ENCODE assay signal across 8 mouse cellular contexts in the genomic region with DNA sequence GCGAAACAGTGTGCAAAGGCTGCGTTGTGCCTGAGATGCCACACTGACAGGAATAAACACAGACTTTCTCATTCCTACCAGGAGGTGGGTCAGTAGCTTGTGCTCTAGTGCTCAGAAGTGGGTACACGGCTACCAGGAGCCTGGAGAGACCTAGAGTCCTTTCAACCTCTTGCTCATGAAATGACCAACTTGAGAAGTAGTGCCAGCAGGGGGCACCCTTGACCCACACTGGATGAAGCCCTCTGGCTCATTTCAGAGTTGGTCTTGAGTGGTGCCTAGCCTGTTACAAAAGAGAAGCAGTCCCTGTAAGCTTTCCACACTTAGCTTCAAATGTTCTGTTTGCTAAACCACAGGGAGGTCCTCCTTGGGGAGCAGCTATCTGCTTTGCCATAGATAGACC. TPM values are rescaled to one million over a fixed set of nuclear protein-coding genes. Genes with fewer than 3 reads are reported as not detected.
DNase-seq lines count a peak whose midpoint lies in the region; ATAC-seq lines count a peak whose summit lies in the region.

No protein-coding gene starts in this region.

- no peaks in the 10 kb centered on the region for H3K27me3 ChIP-seq in intestine, embryonic 14.5 days (replicated peaks; ENCODE audit: control insufficient read depth, insufficient read depth, low read length)
- no peaks in the 10 kb centered on the region for H3K27me3 ChIP-seq in intestine, embryonic 16.5 days (replicated peaks; ENCODE audit: control insufficient read depth, insufficient read depth, low read length)
- H3K27me3 ChIP-seq in limb, embryonic 11.5 days (ENCODE audit: control insufficient read depth, insufficient read depth, low read length), result no peaks in the 10 kb centered on the region
- H3K27me3 ChIP-seq in neural tube, embryonic 12.5 days (replicated peaks), result no peaks in the 10 kb centered on the region

- H3K4me1 ChIP-seq in intestine, embryonic 14.5 days (replicated peaks; ENCODE audit: control insufficient read depth, insufficient read depth, low read length), result peaks cover 27% of the 10 kb centered on the region
- H3K4me1 ChIP-seq in intestine, embryonic 16.5 days (ENCODE audit: control insufficient read depth, insufficient read depth, low read length), result peaks cover 23% of the 10 kb centered on the region
- H3K4me1 ChIP-seq in limb, embryonic 11.5 days (ENCODE audit: control insufficient read depth, insufficient read depth, low read length), result peaks cover 11% of the 10 kb centered on the region; the same call in 1 of the 2 replicates
- peaks cover 8% of the 10 kb centered on the region for H3K4me1 ChIP-seq in neural tube, embryonic 12.5 days

- 46% methylated on average over 3 of the region's 3 CpGs for WGBS in intestine, embryonic 14.5 days
- WGBS in intestine, embryonic 16.5 days, result 48% methylated on average over 3 of the region's 3 CpGs
- 54% methylated on average over 3 of the region's 3 CpGs for WGBS in limb, embryonic 11.5 days
- WGBS in neural tube, embryonic 12.5 days, result 59% methylated on average over 3 of the region's 3 CpGs

- no peak overlapping the region for H3K4me2 ChIP-seq in intestine, embryonic 14.5 days (ENCODE audit: low read length)
- H3K4me2 ChIP-seq in intestine, embryonic 16.5 days (ENCODE audit: low read depth, low read length), result no peak overlapping the region
- H3K4me2 ChIP-seq in limb, embryonic 11.5 days (ENCODE audit: low read depth, severe bottlenecking), result no peak overlapping the region
- H3K4me2 ChIP-seq in neural tube, embryonic 12.5 days (replicated peaks), result no peak overlapping the region

- no peak overlapping the region for H3K9ac ChIP-seq in intestine, embryonic 14.5 days (ENCODE audit: low read length)
- H3K9ac ChIP-seq in intestine, embryonic 16.5 days (ENCODE audit: low read depth, low read length), result no peak overlapping the region
- H3K9ac ChIP-seq in limb, embryonic 11.5 days (ENCODE audit: low read length), result no peak overlapping the region
- no peak overlapping the region for H3K9ac ChIP-seq in neural tube, embryonic 12.5 days

- no peak for ATAC-seq in intestine, embryonic 14.5 days (replicated peaks; ENCODE audit: low FRiP score, low TSS enrichment, low read depth)
- ATAC-seq in intestine, embryonic 16.5 days, result no peak
- 0 out of 2 replicates have a peak, but pooled peaks have one; percentile 58 for ATAC-seq in common myeloid progenitor, adult 5-6 weeks (replicated peaks; ENCODE audit: low read depth, poor library complexity, severe bottlenecking)
- ATAC-seq in limb, embryonic 11.5 days (ENCODE audit: insufficient number of reproducible peaks, low FRiP score, low TSS enrichment, low read depth), result no peak
- ATAC-seq in neural tube, embryonic 12.5 days (ENCODE audit: low FRiP score, low read depth), result peak; percentile 43; the same call in 1 of the 2 replicates

- H3K36me3 ChIP-seq in intestine, embryonic 14.5 days (ENCODE audit: control insufficient read depth, insufficient read depth, low read length), result no peaks in the 10 kb centered on the region
- no peaks in the 10 kb centered on the region for H3K36me3 ChIP-seq in intestine, embryonic 16.5 days (ENCODE audit: control insufficient read depth, insufficient read depth, low read length)
- H3K36me3 ChIP-seq in limb, embryonic 11.5 days (ENCODE audit: control insufficient read depth, insufficient read depth, low read length), result no peaks in the 10 kb centered on the region
- H3K36me3 ChIP-seq in neural tube, embryonic 12.5 days, result no peaks in the 10 kb centered on the region

- H3K27ac ChIP-seq in intestine, embryonic 14.5 days (ENCODE audit: low read depth), result peak overlapping the region; percentile 73; the same call in 1 of the 2 replicates
- H3K27ac ChIP-seq in intestine, embryonic 16.5 days (ENCODE audit: low read length), result no peak overlapping the region
- H3K27ac ChIP-seq in limb, embryonic 11.5 days (replicated peaks; ENCODE audit: low read depth, low read length), result no peak overlapping the region
- no peak overlapping the region for H3K27ac ChIP-seq in neural tube, embryonic 12.5 days

- H3K4me3 ChIP-seq in intestine, embryonic 14.5 days (ENCODE audit: low read depth, low read length), result no peak overlapping the region
- H3K4me3 ChIP-seq in intestine, embryonic 16.5 days (ENCODE audit: low read length), result no peak overlapping the region
- H3K4me3 ChIP-seq in limb, embryonic 11.5 days (ENCODE audit: low read depth, low read length), result no peak overlapping the region
- H3K4me3 ChIP-seq in neural tube, embryonic 12.5 days, result no peak overlapping the region

- peak; percentile 95 for DNase-seq in intestine, embryonic 14.5 days (ENCODE audit: low spot score)
- DNase-seq in gastrocnemius, postnatal 4 days (ENCODE audit: low spot score in 2 of 2), result peak; percentile 50 to 84
- peak; percentile 80 for DNase-seq in kidney, adult 9 months
- DNase-seq in limb, embryonic 11.5 days (ENCODE audit: low spot score), result peak; percentile 93
- peak; percentile 42 for DNase-seq in thymus, postnatal 14 days

- H3K9me3 ChIP-seq in intestine, embryonic 14.5 days (ENCODE audit: control insufficient read depth, low read length), result no peaks in the 10 kb centered on the region
- no peaks in the 10 kb centered on the region for H3K9me3 ChIP-seq in intestine, embryonic 16.5 days (ENCODE audit: control insufficient read depth, low read length)
- no peaks in the 10 kb centered on the region for H3K9me3 ChIP-seq in limb, embryonic 11.5 days (ENCODE audit: control insufficient read depth, low read length)
- H3K9me3 ChIP-seq in neural tube, embryonic 12.5 days, result no peaks in the 10 kb centered on the region

RNA-seq across cellular contexts. Expression of a gene that starts 28.5 kb away (rescaled TPM):
- 10.4 and 10.8 TPM in 2 replicates for polyA plus RNA-seq in intestine, embryonic 14.5 days (2014; fragmentation: Nextera tagmentation; extraction: Ambion mirVana)
- polyA plus RNA-seq in intestine, embryonic 16.5 days (2015; fragmentation: Nextera tagmentation; extraction: Ambion mirVana), result 4.5 and 5.1 TPM in 2 replicates
- not detected in 2 replicates for total RNA-seq in common myeloid progenitor, adult 5-6 weeks (2017)
- total RNA-seq in gastrocnemius, postnatal 4 days (2021), result 1 to 10 TPM; 4.7 to 5.1 TPM
- polyA plus RNA-seq in limb, embryonic 11.5 days (2014; fragmentation: Nextera tagmentation; extraction: Ambion mirVana), result 1.1 and 1.3 TPM in 2 replicates
- polyA plus RNA-seq in neural tube, embryonic 12.5 days (2016; fragmentation: Nextera tagmentation; extraction: Ambion mirVana), result 0.64 and 0.70 TPM in 2 replicates

RNA-seq across cellular contexts. Expression of a gene that starts 46.7 kb away (rescaled TPM):
- 184 and 222 TPM in 2 replicates for polyA plus RNA-seq in intestine, embryonic 14.5 days (2014; fragmentation: Nextera tagmentation; extraction: Ambion mirVana)
- 117 and 122 TPM in 2 replicates for polyA plus RNA-seq in intestine, embryonic 16.5 days (2015; fragmentation: Nextera tagmentation; extraction: Ambion mirVana)
- total RNA-seq in common myeloid progenitor, adult 5-6 weeks (2017), result not detected in 2 replicates
- total RNA-seq in gastrocnemius, postnatal 4 days (2021), result 100 to 1,000 TPM; 110 to 127 TPM
- 37.0 and 39.8 TPM in 2 replicates for polyA plus RNA-seq in limb, embryonic 11.5 days (2014; fragmentation: Nextera tagmentation; extraction: Ambion mirVana)
- 19.1 and 23.3 TPM in 2 replicates for polyA plus RNA-seq in neural tube, embryonic 12.5 days (2016; fragmentation: Nextera tagmentation; extraction: Ambion mirVana)

Comparison
In these comparisons a context has a peak if more than half of its experiments do, and no peak if none do; other contexts are left out.
1. ATAC-seq: peak in common myeloid progenitor, adult 5-6 weeks (single experiment) and neural tube, embryonic 12.5 days (single experiment); none in intestine, embryonic 14.5 days (single experiment), intestine, embryonic 16.5 days (single experiment) and limb, embryonic 11.5 days (single experiment).
2. DNase-seq: peak in every context shown above with its lines; median percentile 95 in intestine, embryonic 14.5 days; 93 in limb, embryonic 11.5 days; 80 in kidney, adult 9 months; 67 in gastrocnemius, postnatal 4 days; 42 in thymus, postnatal 14 days.